Mouse (Mus musculus): ENCODE measurements around the gene Lrsam1. TPM values are rescaled to one million over a fixed set of nuclear protein-coding genes. Genes with fewer than 3 reads are reported as not detected.

Lrsam1 gene
- polyA plus RNA-seq, 1 experiment from 2014 or later = 6.8 TPM

- WGBS = 55% methylated on average over 4 of the region's 4 CpGs
- H3K36me3 ChIP-seq (ENCODE audit: control insufficient read depth, insufficient read depth, low read length) = peaks cover 17% of the 10 kb centered on the region
- ATAC-seq = no peak
- peak overlapping the region; percentile 92; the same call in 1 of the 2 replicates for H3K27ac ChIP-seq (ENCODE audit: low read length)
- peak overlapping the region; percentile 90 for H3K4me2 ChIP-seq (ENCODE audit: low read depth, low read length)
- peak overlapping the region; percentile 96 for H3K4me3 ChIP-seq (ENCODE audit: low read length)
- H3K4me1 ChIP-seq (ENCODE audit: control insufficient read depth, insufficient read depth, low read length) = peaks cover 40% of the 10 kb centered on the region
- H3K9me3 ChIP-seq (ENCODE audit: control insufficient read depth, low read length) = no peaks in the 10 kb centered on the region
- peak overlapping the region; percentile 95 for H3K9ac ChIP-seq (ENCODE audit: low read depth, low read length)
- no peaks in the 10 kb centered on the region for H3K27me3 ChIP-seq (replicated peaks; ENCODE audit: control insufficient read depth, insufficient read depth, low read length)
Observed at GRCm38 (mm10) chr2:32963544-32963943, 2.1 kb upstream of the Lrsam1 start.

DNA sequence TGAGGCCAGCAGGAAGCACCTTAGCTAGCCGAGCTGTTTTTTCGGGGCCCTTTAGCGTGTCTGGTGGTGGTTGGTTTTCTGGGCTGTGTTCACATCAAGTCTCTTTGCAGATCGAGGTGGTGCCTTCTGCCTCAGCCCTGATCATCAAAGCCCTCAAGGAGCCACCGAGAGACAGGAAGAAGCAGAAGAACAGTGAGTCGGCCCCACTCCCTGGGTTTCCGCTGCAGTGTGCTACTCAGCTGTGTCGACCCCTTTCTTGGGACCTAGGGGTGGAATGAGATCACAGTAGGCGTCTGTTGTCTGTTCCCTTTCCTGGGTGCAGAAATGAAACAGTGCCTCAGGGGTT lies 1.4 kb upstream of the Lrsam1 start:
- Histone ChIP-seq H3K27me3 (replicated peaks; ENCODE audit: control insufficient read depth, insufficient read depth, low read length) (no peaks in the 10 kb centered on the region), H3K27ac (ENCODE audit: low read length) (peak overlapping the region; percentile 92), H3K9me3 (ENCODE audit: control insufficient read depth, low read length) (no peaks in the 10 kb centered on the region), H3K4me3 (ENCODE audit: low read length) (peak overlapping the region; percentile 96), H3K36me3 (ENCODE audit: control insufficient read depth, insufficient read depth, low read length) (peaks cover 17% of the 10 kb centered on the region), H3K4me1 (ENCODE audit: control insufficient read depth, insufficient read depth, low read length) (peaks cover 39% of the 10 kb centered on the region), H3K9ac (ENCODE audit: low read depth, low read length) (peak overlapping the region; percentile 95), H3K4me2 (ENCODE audit: low read depth, low read length) (peak overlapping the region; percentile 90)
- no peak for ATAC-seq
- WGBS = 3% methylated on average over 9 of the region's 9 CpGs

DNA sequence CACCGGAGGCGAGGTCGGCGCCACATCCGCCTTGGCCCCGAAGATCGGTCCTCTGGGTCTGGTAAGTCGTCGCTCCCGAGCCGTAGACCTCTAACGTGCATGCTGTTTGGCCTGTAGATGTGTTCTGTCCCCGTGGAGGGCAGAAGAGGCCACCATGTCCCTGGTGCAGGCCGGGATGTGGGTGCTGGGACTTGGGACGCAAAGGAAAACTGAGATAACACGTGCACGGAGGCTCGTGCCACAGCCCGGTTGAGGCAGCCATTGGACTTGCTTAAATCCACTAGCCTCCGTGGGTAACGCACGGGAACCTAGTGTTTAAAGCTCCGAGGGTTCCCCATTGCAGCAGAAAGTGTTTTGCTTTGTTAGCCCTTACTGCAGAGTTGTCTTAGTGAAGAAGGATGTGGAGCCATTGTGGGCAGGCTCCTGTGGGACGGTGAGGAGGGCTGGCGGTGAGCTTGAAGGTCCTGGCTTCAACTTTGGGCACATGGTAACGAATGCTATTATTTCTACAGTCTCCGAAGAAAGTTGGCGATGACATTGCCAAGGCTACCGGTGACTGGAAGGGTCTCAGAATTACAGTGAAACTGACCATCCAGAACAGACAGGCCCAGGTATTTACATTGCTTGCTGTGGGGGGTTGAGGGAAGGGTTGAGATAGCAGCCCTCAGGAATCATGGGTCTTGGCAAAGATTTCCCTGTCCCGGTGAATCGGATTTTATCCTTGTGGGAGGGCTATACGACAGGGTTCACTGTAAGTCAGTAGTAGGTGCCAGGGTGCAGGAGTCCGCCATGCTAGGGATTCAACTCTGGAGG lies 854 bp upstream of the Lrsam1 start:
- Histone ChIP-seq H3K4me3 (ENCODE audit: low read length) (peak overlapping the region; percentile 96), H3K4me1 (ENCODE audit: control insufficient read depth, insufficient read depth, low read length) (peaks cover 34% of the 10 kb centered on the region), H3K36me3 (ENCODE audit: control insufficient read depth, insufficient read depth, low read length) (peaks cover 17% of the 10 kb centered on the region), H3K27ac (ENCODE audit: low read length) (peak overlapping the region; percentile 92), H3K27me3 (replicated peaks; ENCODE audit: control insufficient read depth, insufficient read depth, low read length) (no peaks in the 10 kb centered on the region), H3K9me3 (ENCODE audit: control insufficient read depth, low read length) (no peaks in the 10 kb centered on the region), H3K4me2 (ENCODE audit: low read depth, low read length) (peak overlapping the region; percentile 90), H3K9ac (ENCODE audit: low read depth, low read length) (peak overlapping the region; percentile 95)
- peak; percentile 0; the same call in 1 of the 2 replicates for ATAC-seq
- under 1% methylated on average over 33 of the region's 33 CpGs for WGBS

- H3K4me1 ChIP-seq (ENCODE audit: control insufficient read depth, insufficient read depth, low read length) = peaks cover 32% of the 10 kb centered on the region
- H3K9me3 ChIP-seq (ENCODE audit: control insufficient read depth, low read length) = no peaks in the 10 kb centered on the region
- WGBS = 89% methylated on average over 4 of the region's 4 CpGs
- ATAC-seq = no peak
- peak overlapping the region; percentile 90 for H3K4me2 ChIP-seq (ENCODE audit: low read depth, low read length)
- H3K9ac ChIP-seq (ENCODE audit: low read depth, low read length) = peak overlapping the region; percentile 95
- H3K36me3 ChIP-seq (ENCODE audit: control insufficient read depth, insufficient read depth, low read length) = peaks cover 20% of the 10 kb centered on the region
- H3K27me3 ChIP-seq (replicated peaks; ENCODE audit: control insufficient read depth, insufficient read depth, low read length) = no peaks in the 10 kb centered on the region
- H3K27ac ChIP-seq (ENCODE audit: low read length) = no peak overlapping the region
- no peak overlapping the region for H3K4me3 ChIP-seq (ENCODE audit: low read length)
Observed at GRCm38 (mm10) chr2:32960273-32960672, 1.1 kb downstream of the Lrsam1 start.

GRCm38 (mm10) chr2:32957344-32957743 lies 4.1 kb downstream of the Lrsam1 start:
- WGBS = 46% methylated on average over 8 of the region's 8 CpGs

DNA sequence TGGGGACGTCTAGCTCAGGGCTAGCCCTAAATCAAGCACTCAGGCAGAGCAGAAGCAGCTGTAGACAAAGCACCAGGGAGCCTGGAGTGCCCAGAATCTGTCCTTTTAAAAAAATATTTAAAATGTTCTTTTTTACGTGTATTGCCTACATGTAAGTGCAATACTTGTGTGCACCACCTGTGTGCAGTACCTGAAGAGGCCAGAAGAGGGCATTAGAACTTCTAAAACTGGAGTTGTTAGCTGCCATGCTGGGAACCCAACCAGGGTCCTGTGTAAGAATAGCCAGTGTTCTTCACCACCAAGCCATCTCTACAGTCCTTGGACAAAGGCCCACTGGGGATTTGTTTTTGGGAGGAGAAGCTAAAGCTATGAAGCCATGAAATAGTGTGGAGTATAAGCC lies 6.8 kb downstream of the Lrsam1 start:
- Histone ChIP-seq H3K27ac (ENCODE audit: low read length) (no peak overlapping the region), H3K9me3 (ENCODE audit: control insufficient read depth, low read length) (no peaks in the 10 kb centered on the region), H3K4me3 (ENCODE audit: low read length) (no peak overlapping the region), H3K4me2 (ENCODE audit: low read depth, low read length) (no peak overlapping the region), H3K27me3 (replicated peaks; ENCODE audit: control insufficient read depth, insufficient read depth, low read length) (no peaks in the 10 kb centered on the region), H3K4me1 (ENCODE audit: control insufficient read depth, insufficient read depth, low read length) (no peaks in the 10 kb centered on the region), H3K36me3 (ENCODE audit: control insufficient read depth, insufficient read depth, low read length) (peaks cover 16% of the 10 kb centered on the region), H3K9ac (ENCODE audit: low read depth, low read length) (no peak overlapping the region)
- 91% methylated on average over 2 of the region's 2 CpGs for WGBS
- ATAC-seq = no peak

More at GRCm38 (mm10) chr2:32957344-32957743, 4.1 kb downstream of the Lrsam1 start:
- Histone ChIP-seq H3K36me3 (ENCODE audit: control insufficient read depth, insufficient read depth, low read length) (peaks cover 12% of the 10 kb centered on the region), H3K27ac (ENCODE audit: low read length) (no peak overlapping the region), H3K4me3 (ENCODE audit: low read length) (no peak overlapping the region), H3K9ac (ENCODE audit: low read depth, low read length) (no peak overlapping the region), H3K9me3 (ENCODE audit: control insufficient read depth, low read length) (no peaks in the 10 kb centered on the region), H3K4me1 (ENCODE audit: control insufficient read depth, insufficient read depth, low read length) (peaks cover 7% of the 10 kb centered on the region), H3K27me3 (replicated peaks; ENCODE audit: control insufficient read depth, insufficient read depth, low read length) (no peaks in the 10 kb centered on the region), H3K4me2 (ENCODE audit: low read depth, low read length) (no peak overlapping the region)
- no peak for ATAC-seq

DNA sequence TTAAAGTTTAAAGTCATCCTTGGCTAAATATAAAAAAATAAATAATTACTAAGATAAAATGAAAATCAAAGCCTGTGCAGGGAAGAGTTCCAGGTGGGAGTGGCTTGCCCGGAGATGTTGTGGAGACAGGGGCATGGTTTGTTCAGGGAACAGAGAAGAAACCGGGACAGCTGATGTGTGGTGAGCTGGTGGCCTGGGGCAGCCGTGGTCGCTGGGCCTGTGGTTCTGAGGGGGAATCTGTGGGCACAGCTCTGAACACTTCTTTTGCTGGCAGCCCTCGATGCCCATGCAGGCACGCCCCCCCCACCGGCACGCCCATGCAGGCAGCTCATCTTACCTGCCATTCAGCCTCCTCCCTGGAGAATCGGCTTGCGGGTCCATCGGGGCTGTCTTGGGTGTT lies 14.0 kb downstream of the Lrsam1 start:
- Histone ChIP-seq H3K4me2 (ENCODE audit: low read depth, low read length) (no peak overlapping the region), H3K27ac (ENCODE audit: low read length) (no peak overlapping the region), H3K27me3 (replicated peaks; ENCODE audit: control insufficient read depth, insufficient read depth, low read length) (no peaks in the 10 kb centered on the region), H3K9me3 (ENCODE audit: control insufficient read depth, low read length) (no peaks in the 10 kb centered on the region), H3K4me3 (ENCODE audit: low read length) (no peak overlapping the region), H3K9ac (ENCODE audit: low read depth, low read length) (no peak overlapping the region), H3K4me1 (ENCODE audit: control insufficient read depth, insufficient read depth, low read length) (no peaks in the 10 kb centered on the region), H3K36me3 (ENCODE audit: control insufficient read depth, insufficient read depth, low read length) (peaks cover 9% of the 10 kb centered on the region; the same call in 1 of the 2 replicates)
- ATAC-seq = no peak
- WGBS = 88% methylated on average over 11 of the region's 11 CpGs

- no peak overlapping the region for H3K4me2 ChIP-seq (ENCODE audit: low read depth, low read length)
- no peak overlapping the region for H3K4me3 ChIP-seq (ENCODE audit: low read length)
- no peak for ATAC-seq
- no peak overlapping the region for H3K27ac ChIP-seq (ENCODE audit: low read length)
- H3K9me3 ChIP-seq (ENCODE audit: control insufficient read depth, low read length) = no peaks in the 10 kb centered on the region
- H3K36me3 ChIP-seq (ENCODE audit: control insufficient read depth, insufficient read depth, low read length) = peaks cover 12% of the 10 kb centered on the region
- 89% methylated on average over 4 of the region's 4 CpGs for WGBS
- no peak overlapping the region for H3K9ac ChIP-seq (ENCODE audit: low read depth, low read length)
- H3K4me1 ChIP-seq (ENCODE audit: control insufficient read depth, insufficient read depth, low read length) = no peaks in the 10 kb centered on the region
- no peaks in the 10 kb centered on the region for H3K27me3 ChIP-seq (replicated peaks; ENCODE audit: control insufficient read depth, insufficient read depth, low read length)
Observed at GRCm38 (mm10) chr2:32940483-32940882, 20.9 kb downstream of the Lrsam1 start.

DNA sequence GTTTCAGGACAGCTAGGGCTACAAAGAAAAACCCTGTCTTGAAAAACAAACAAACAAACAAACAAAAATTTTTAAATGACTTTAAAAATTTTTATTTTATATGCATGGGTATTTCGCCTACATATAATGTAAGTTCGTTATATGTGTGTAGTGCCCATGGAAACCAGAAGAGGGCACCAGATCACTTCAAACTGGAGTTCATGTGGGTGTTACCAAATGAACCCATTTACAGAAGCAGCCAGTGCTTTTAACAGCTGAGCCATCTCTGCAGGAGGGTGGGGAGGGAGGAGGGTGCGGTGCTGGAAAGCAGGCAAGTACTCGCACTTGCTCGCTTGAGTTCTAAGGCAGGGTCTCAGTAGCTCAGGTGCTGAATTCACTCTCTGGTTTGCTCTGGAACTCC lies 22.0 kb downstream of the Lrsam1 start:
- peaks cover 6% of the 10 kb centered on the region for H3K36me3 ChIP-seq (ENCODE audit: control insufficient read depth, insufficient read depth, low read length)
- H3K9ac ChIP-seq (ENCODE audit: low read depth, low read length) = no peak overlapping the region
- no peaks in the 10 kb centered on the region for H3K27me3 ChIP-seq (replicated peaks; ENCODE audit: control insufficient read depth, insufficient read depth, low read length)
- H3K4me3 ChIP-seq (ENCODE audit: low read length) = no peak overlapping the region
- no peak overlapping the region for H3K27ac ChIP-seq (ENCODE audit: low read length)
- no peak for ATAC-seq
- no peaks in the 10 kb centered on the region for H3K4me1 ChIP-seq (ENCODE audit: control insufficient read depth, insufficient read depth, low read length)
- H3K9me3 ChIP-seq (ENCODE audit: control insufficient read depth, low read length) = no peaks in the 10 kb centered on the region
- no peak overlapping the region for H3K4me2 ChIP-seq (ENCODE audit: low read depth, low read length)
- WGBS = 79% methylated on average over 5 of the region's 5 CpGs
